Mouse (Mus musculus) kidney, embryonic 15.5 days (tissue): ENCODE data around the gene Cpsf4l. TPM values are rescaled to one million over a fixed set of nuclear protein-coding genes. Genes with fewer than 3 reads are reported as not detected.
A peak's percentile ranks its signal among the peaks of the same experiment; 100 is the strongest.

Source experiments
- ATAC-seq: fragments of 200-750 bp; cut with Nextera tagmentation; replicated peaks from 2 replicates; pipeline ENCODE4 v1.8.0; 2017; ENCODE audit warnings: moderate TSS enrichment; ENCODE audit not compliant: low FRiP score
- H3K27ac ChIP-seq: fragments of 300-500 bp; sonication (generic); 2 replicates; pipeline ENCODE4 v1.5.1; 2015; ENCODE audit warnings: mild to moderate bottlenecking, inconsistent platforms
- H3K27me3 ChIP-seq: fragments of 300-500 bp; sonication (generic); 2 replicates; pipeline ENCODE4 v1.6.1; 2015; ENCODE audit warnings: inconsistent platforms
- H3K36me3 ChIP-seq: fragments of 300-500 bp; sonication (generic); 2 replicates; pipeline ENCODE4 v1.6.1; 2015; ENCODE audit warnings: inconsistent platforms
- H3K4me1 ChIP-seq: fragments of 300-500 bp; sonication (generic); 2 replicates; pipeline ENCODE4 v1.6.1; 2015; ENCODE audit warnings: inconsistent platforms
- H3K4me2 ChIP-seq: fragments of 300-500 bp; sonication (generic); 2 replicates; pipeline ENCODE4 v1.6.1; 2015; ENCODE audit warnings: moderate library complexity, mild to moderate bottlenecking, inconsistent platforms
- H3K4me3 ChIP-seq: fragments of 300-500 bp; sonication (generic); replicated peaks from 2 replicates; pipeline ENCODE4 v1.5.1; 2015; ENCODE audit warnings: mild to moderate bottlenecking, inconsistent platforms
- H3K9ac ChIP-seq: fragments of 300-500 bp; sonication (generic); 2 replicates; pipeline ENCODE4 v1.6.1; 2015; ENCODE audit warnings: mild to moderate bottlenecking, inconsistent platforms
- H3K9me3 ChIP-seq: fragments of 300-500 bp; sonication (generic); replicated peaks from 2 replicates; pipeline ENCODE4 v1.6.1; 2016; ENCODE audit warnings: inconsistent platforms
- WGBS: fragments of 180-500 bp; shearing (Covaris S2); methylation state at CpG from one replicate; pipeline ENCODE4 v1.1.7; 2015; ENCODE audit warnings: mixed read lengths; 5-methylcytosine and 5-hydroxymethylcytosine counted together
- polyA plus RNA-seq: library from polyadenylated mRNA; unstranded; fragments of >200 nt; fragmentation: Nextera tagmentation; extraction: Ambion mirVana; gene quantifications from 2 replicates; pipeline ENCODE4 v1.2.1, GENCODE M21; 2015

Cpsf4l gene
- polyA plus RNA-seq, 1 experiment from 2014 or later, result 0.74 TPM

GRCm38 (mm10) chr11:113748797-113749521 is 39.1 kb upstream of the Cpsf4l start:
- Histone ChIP-seq H3K36me3 (peaks cover 21% of the 10 kb centered on the region; the same call in 1 of the 2 replicates), H3K4me3 (peak overlapping the region; percentile 79), H3K4me2 (peak overlapping the region; percentile 77), H3K27ac (peak overlapping the region; percentile 97), H3K9ac (peak overlapping the region; percentile 92), H3K9me3 (no peaks in the 10 kb centered on the region), H3K4me1 (peaks cover 49% of the 10 kb centered on the region), H3K27me3 (no peaks in the 10 kb centered on the region)
- no peak for ATAC-seq
- 6% methylated on average over 21 of the region's 21 CpGs for WGBS

- Histone ChIP-seq H3K27ac (peak overlapping the region; percentile 97), H3K4me2 (peak overlapping the region; percentile 77), H3K4me3 (peak overlapping the region; percentile 79), H3K9ac (peak overlapping the region; percentile 26; the same call in 1 of the 2 replicates), H3K36me3 (peaks cover 30% of the 10 kb centered on the region), H3K4me1 (peaks cover 46% of the 10 kb centered on the region), H3K27me3 (no peaks in the 10 kb centered on the region), H3K9me3 (no peaks in the 10 kb centered on the region)
- ATAC-seq, result no peak
- WGBS, result 81% methylated on average over 11 of the region's 11 CpGs
Measured at GRCm38 (mm10) chr11:113747725-113748380, 38.0 kb upstream of the Cpsf4l start.

GRCm38 (mm10) chr11:113747056-113747455 is 37.2 kb upstream of the Cpsf4l start:
- Histone ChIP-seq H3K9ac (peak overlapping the region; percentile 26), H3K4me1 (peaks cover 41% of the 10 kb centered on the region), H3K27me3 (no peaks in the 10 kb centered on the region), H3K27ac (peak overlapping the region; percentile 97), H3K9me3 (no peaks in the 10 kb centered on the region), H3K4me2 (peak overlapping the region; percentile 77), H3K36me3 (peaks cover 38% of the 10 kb centered on the region), H3K4me3 (peak overlapping the region; percentile 3; the same call in 1 of the 2 replicates)
- ATAC-seq, result no peak
- 23% methylated on average over 16 of the region's 16 CpGs for WGBS

DNA sequence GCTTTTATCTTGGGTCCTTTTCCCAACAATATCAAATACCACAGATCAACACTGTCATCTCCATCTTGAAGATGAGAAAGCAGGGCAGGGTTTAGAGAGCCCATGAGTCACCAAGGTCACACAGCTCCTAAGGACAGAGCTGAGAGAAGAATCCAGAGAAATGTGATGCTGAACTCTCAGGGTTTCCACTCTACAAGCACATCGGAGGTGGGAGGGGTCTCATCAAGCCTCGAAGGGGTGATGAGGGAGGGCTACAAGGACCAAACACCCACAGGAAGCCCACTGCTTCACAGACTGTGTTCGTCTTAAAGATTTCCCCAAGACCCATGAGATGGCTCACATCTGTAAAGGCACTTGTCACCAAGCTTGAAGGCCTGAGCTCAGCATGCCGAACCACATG is 36.1 kb upstream of the Cpsf4l start:
- no peak for ATAC-seq
- Histone ChIP-seq H3K9me3 (no peaks in the 10 kb centered on the region), H3K4me1 (peaks cover 38% of the 10 kb centered on the region), H3K27ac (no peak overlapping the region), H3K9ac (no peak overlapping the region), H3K27me3 (no peaks in the 10 kb centered on the region), H3K4me3 (no peak overlapping the region), H3K4me2 (no peak overlapping the region), H3K36me3 (peaks cover 49% of the 10 kb centered on the region)
- 66% methylated on average over 4 of the region's 4 CpGs for WGBS

DNA sequence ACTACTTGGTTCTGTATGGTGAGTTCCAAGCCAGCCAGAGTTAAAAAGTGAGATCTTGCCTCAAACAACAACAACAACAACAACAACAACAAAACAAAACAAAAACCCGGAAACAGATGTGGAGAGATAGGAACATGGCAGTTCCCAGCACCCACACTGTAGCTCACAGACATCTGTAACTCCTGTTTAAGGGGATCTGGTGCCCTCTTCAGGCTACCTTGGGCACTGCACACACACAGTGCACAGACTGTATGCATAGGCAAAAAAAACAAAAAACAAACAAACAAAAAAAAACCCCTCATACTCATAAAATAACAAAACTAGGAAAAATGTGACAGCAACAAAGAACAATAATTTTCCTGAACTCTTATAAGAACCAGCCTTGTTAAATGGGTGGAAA is 33.2 kb upstream of the Cpsf4l start:
- H3K4me1 ChIP-seq, result peaks cover 34% of the 10 kb centered on the region
- ATAC-seq, result no peak
- H3K4me2 ChIP-seq, result no peak overlapping the region
- no peak overlapping the region for H3K27ac ChIP-seq
- H3K9me3 ChIP-seq, result no peaks in the 10 kb centered on the region
- no peak overlapping the region for H3K4me3 ChIP-seq
- no peak overlapping the region for H3K9ac ChIP-seq
- 97% methylated on average over 1 of the region's 1 CpGs for whole genome bisulfite sequencing
- H3K36me3 ChIP-seq, result peaks cover 52% of the 10 kb centered on the region
- no peaks in the 10 kb centered on the region for H3K27me3 ChIP-seq

DNA sequence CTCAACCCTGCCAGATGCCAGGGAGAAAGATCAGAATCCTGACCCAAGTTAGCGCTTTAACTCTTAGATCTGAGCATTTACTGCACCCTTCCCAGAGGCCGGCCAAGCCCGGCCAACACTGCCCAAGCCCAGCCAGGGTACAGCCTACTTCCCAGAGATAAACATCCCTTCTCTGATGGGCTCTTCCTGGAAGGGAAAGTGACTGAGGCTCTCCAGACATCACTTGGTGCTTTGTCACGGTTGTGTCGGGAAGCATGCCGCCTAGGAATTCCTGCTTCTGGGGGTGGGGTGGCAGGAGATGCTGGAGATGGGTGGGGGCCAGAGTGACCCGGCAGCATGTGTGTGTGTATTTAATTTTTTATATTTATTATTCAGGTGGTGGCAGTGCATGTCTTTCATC is 30.3 kb upstream of the Cpsf4l start:
- Histone ChIP-seq H3K4me3 (no peak overlapping the region), H3K4me1 (peaks cover 51% of the 10 kb centered on the region), H3K27me3 (no peaks in the 10 kb centered on the region), H3K9ac (no peak overlapping the region), H3K27ac (peak overlapping the region; percentile 15; the same call in 1 of the 2 replicates), H3K4me2 (no peak overlapping the region), H3K9me3 (no peaks in the 10 kb centered on the region), H3K36me3 (peaks cover 47% of the 10 kb centered on the region)
- ATAC-seq, result no peak
- 69% methylated on average over 7 of the region's 7 CpGs for WGBS

DNA sequence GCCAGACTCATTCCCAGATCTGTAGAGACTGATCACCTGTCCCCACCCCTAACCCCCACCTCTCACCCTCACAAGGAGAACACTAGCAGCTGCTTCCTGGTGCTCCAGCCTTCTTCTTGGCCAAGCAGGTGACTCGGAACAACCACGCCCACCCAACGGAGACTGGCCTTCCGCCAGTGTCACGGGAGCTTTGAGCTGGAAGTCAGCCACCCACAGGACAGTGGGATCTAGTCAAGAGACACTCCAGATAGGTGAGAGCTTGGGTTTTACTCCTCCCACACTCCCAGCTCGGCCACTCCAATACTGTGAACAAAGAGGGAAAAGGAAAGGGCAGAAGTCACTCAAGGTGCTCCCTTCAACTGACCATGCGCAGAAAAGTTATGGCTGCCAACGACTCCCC is 29.4 kb upstream of the Cpsf4l start:
- Histone ChIP-seq H3K9me3 (no peaks in the 10 kb centered on the region), H3K4me1 (peaks cover 60% of the 10 kb centered on the region), H3K9ac (no peak overlapping the region), H3K27me3 (no peaks in the 10 kb centered on the region), H3K4me3 (no peak overlapping the region), H3K4me2 (no peak overlapping the region), H3K36me3 (peaks cover 44% of the 10 kb centered on the region), H3K27ac (peak overlapping the region; percentile 15; the same call in 1 of the 2 replicates)
- ATAC-seq, result no peak
- WGBS, result 53% methylated on average over 8 of the region's 8 CpGs

GRCm38 (mm10) chr11:113737912-113738311 is 28.1 kb upstream of the Cpsf4l start:
- H3K4me3 ChIP-seq, result no peak overlapping the region
- H3K4me2 ChIP-seq, result no peak overlapping the region
- no peak for ATAC-seq
- no peaks in the 10 kb centered on the region for H3K27me3 ChIP-seq
- H3K36me3 ChIP-seq, result peaks cover 33% of the 10 kb centered on the region
- no peak overlapping the region for H3K9ac ChIP-seq
- H3K4me1 ChIP-seq, result peaks cover 73% of the 10 kb centered on the region
- WGBS, result 79% methylated on average over 8 of the region's 8 CpGs
- no peak overlapping the region for H3K27ac ChIP-seq
- H3K9me3 ChIP-seq, result no peaks in the 10 kb centered on the region

- Histone ChIP-seq H3K4me2 (no peak overlapping the region), H3K9ac (no peak overlapping the region), H3K36me3 (peaks cover 29% of the 10 kb centered on the region), H3K27ac (no peak overlapping the region), H3K4me3 (no peak overlapping the region), H3K27me3 (no peaks in the 10 kb centered on the region), H3K4me1 (peaks cover 77% of the 10 kb centered on the region), H3K9me3 (no peaks in the 10 kb centered on the region)
- 69% methylated on average over 3 of the region's 3 CpGs for WGBS
- no peak for ATAC-seq
Measured at GRCm38 (mm10) chr11:113737553-113737854, 27.7 kb upstream of the Cpsf4l start.

DNA sequence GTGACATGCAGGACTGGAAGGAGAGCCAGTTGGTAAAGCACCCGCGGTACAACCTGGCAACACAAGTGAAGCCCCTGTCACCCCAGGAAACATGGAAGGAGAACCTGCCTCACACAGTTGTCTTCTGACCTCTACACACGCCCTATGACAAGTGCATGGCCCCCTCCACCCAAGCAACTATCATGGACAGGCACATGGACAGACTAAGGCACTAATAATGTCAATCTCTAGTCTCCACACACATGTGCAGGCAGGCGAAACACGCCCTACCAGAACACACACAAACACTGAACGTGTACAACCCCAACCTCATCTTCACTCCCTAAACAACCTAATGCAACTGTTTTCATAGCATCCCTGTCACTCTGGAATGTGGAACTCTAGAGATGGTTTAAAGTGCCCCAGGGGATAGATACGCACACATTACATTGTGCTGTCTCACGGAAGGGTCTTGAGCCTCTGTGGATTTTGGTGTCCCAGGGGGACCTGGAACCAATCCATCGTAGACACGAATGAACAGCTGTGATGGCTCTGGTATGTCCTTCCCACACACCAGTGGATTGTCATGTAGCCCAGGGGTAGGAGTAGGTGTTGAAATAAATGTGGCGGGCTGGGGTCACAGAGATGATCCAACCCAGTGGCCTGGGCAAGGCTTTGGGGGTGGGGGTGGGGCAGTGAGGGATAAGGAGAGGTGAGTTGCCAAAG is 27.2 kb upstream of the Cpsf4l start:
- no peak for ATAC-seq
- Histone ChIP-seq H3K27me3 (no peaks in the 10 kb centered on the region), H3K4me1 (peaks cover 82% of the 10 kb centered on the region), H3K36me3 (peaks cover 24% of the 10 kb centered on the region), H3K27ac (0 out of 2 replicates have a peak overlapping the region, but pooled peaks have one; percentile 29), H3K9ac (no peak overlapping the region), H3K4me3 (no peak overlapping the region), H3K9me3 (no peaks in the 10 kb centered on the region), H3K4me2 (no peak overlapping the region)
- WGBS, result 66% methylated on average over 11 of the region's 11 CpGs

GRCm38 (mm10) chr11:113735151-113735550 is 25.3 kb upstream of the Cpsf4l start:
- 0 out of 2 replicates have a peak, but pooled peaks have one; percentile 3 for ATAC-seq
- Histone ChIP-seq H3K4me3 (no peak overlapping the region), H3K27me3 (no peaks in the 10 kb centered on the region), H3K27ac (peak overlapping the region; percentile 86), H3K36me3 (peaks cover 6% of the 10 kb centered on the region; the same call in 1 of the 2 replicates), H3K9ac (no peak overlapping the region), H3K4me2 (no peak overlapping the region), H3K9me3 (no peaks in the 10 kb centered on the region), H3K4me1 (peaks cover 99% of the 10 kb centered on the region)
- WGBS, result 52% methylated on average over 6 of the region's 6 CpGs
